Mouse (Mus musculus) left cerebral cortex, adult 2 months (tissue): Measurements from ENCODE around the gene Cd101. TPM values are rescaled to one million over a fixed set of nuclear protein-coding genes. Genes with fewer than 3 reads are reported as not detected.
A peak's percentile ranks its signal among the peaks of the same experiment; 100 is the strongest.

ENCODE experiments used
- DNase-seq, 2 experiments: peaks; one replicate each; pipeline ENCODE4 v3.0.0; 2021 to 2022; ENCODE audit warnings: low spot score in 2 of 2, mixed read lengths in 1 of 2; ENCODE audit errors: extremely low spot score in 1 of 2
- H3K27ac ChIP-seq: fragments of 200-600 bp; 2 replicates; pipeline ENCODE4 v1.8.1; 2022
- H3K4me3 ChIP-seq: fragments of 200-600 bp; 2 replicates; pipeline ENCODE4 v1.8.1; 2022
- CTCF ChIP-seq: fragments of 200-600 bp; IDR thresholded peaks from 2 replicates; pipeline ENCODE4 v1.8.1; 2022; ENCODE audit warnings: antibody characterized with exemption, mild to moderate bottlenecking, moderate library complexity
- intact Hi-C: fragments of 180-260 bp; cut with DNase I; formaldehyde crosslinking; loops from one replicate; pipeline ENCODE4 v1.15.1; 2025
- total RNA-seq, 2 experiments: library from RNA; stranded (reverse); gene quantifications; 2 replicates each; pipeline ENCODE4 v1.2.3; 2021

Gene Cd101
- total RNA-seq, 2 experiments from 2014 or later: 0.59 to 0.72 TPM

GRCm38 (mm10) chr3:101013005-101013404 lies 16.4 kb downstream of the Cd101 start:
- intact Hi-C loops: no loop called here
- Histone ChIP-seq H3K4me3 (no peak overlapping the region), H3K27ac (no peak overlapping the region)
- TF ChIP-seq CTCF: no peak
- no peak for DNase-seq

- no peak for TF ChIP-seq CTCF
- H3K27ac ChIP-seq: no peak overlapping the region
- intact Hi-C loops: no loop called here
- no peak for DNase-seq
- no peak overlapping the region for H3K4me3 ChIP-seq
Measured at GRCm38 (mm10) chr3:101012597-101012996, 16.8 kb downstream of the Cd101 start.

- H3K27ac ChIP-seq: no peak overlapping the region
- DNase-seq: no peak
- H3K4me3 ChIP-seq: no peak overlapping the region
- TF ChIP-seq CTCF: no peak
- intact Hi-C loops: no loop called here
Measured at GRCm38 (mm10) chr3:101012131-101012571, 17.2 kb downstream of the Cd101 start.

GRCm38 (mm10) chr3:101011203-101011600 lies 18.2 kb downstream of the Cd101 start:
- Histone ChIP-seq H3K4me3 (no peak overlapping the region), H3K27ac (no peak overlapping the region)
- TF ChIP-seq CTCF: no peak
- DNase-seq: no peak
- intact Hi-C loops: no loop called here

- intact Hi-C loops: no loop called here
- no peak for TF ChIP-seq CTCF
- H3K27ac ChIP-seq: no peak overlapping the region
- no peak overlapping the region for H3K4me3 ChIP-seq
- DNase-seq: no peak
Measured at GRCm38 (mm10) chr3:101010589-101011202, 18.7 kb downstream of the Cd101 start.

GRCm38 (mm10) chr3:101007112-101007782 lies 22.1 kb downstream of the Cd101 start:
- Histone ChIP-seq H3K27ac (no peak overlapping the region), H3K4me3 (no peak overlapping the region)
- no peak for DNase-seq
- no peak for TF ChIP-seq CTCF
- intact Hi-C loops: no loop called here

GRCm38 (mm10) chr3:101005392-101005791 lies 24.0 kb downstream of the Cd101 start:
- intact Hi-C loops: no loop called here
- DNase-seq: no peak
- H3K4me3 ChIP-seq: no peak overlapping the region
- no peak for TF ChIP-seq CTCF
- H3K27ac ChIP-seq: no peak overlapping the region

GRCm38 (mm10) chr3:101003575-101004356 lies 25.6 kb downstream of the Cd101 start:
- no peak for TF ChIP-seq CTCF

GRCm38 (mm10) chr3:100999732-101000131 lies 29.6 kb downstream of the Cd101 start:
- H3K27ac ChIP-seq: no peak overlapping the region
- no peak for TF ChIP-seq CTCF
- DNase-seq: no peak
- H3K4me3 ChIP-seq: no peak overlapping the region
- intact Hi-C loops: no loop called here

More at GRCm38 (mm10) chr3:101003575-101004356, 25.6 kb downstream of the Cd101 start:
- H3K27ac ChIP-seq: no peak overlapping the region
- H3K4me3 ChIP-seq: no peak overlapping the region
- DNase-seq: no peak
- intact Hi-C loops: no loop called here

GRCm38 (mm10) chr3:100998904-100999340 lies 30.4 kb downstream of the Cd101 start:
- peak; percentile 55 to 66 for DNase-seq
- no peak overlapping the region for H3K4me3 ChIP-seq
- peak; percentile 77 for TF ChIP-seq CTCF
- intact Hi-C loops: no loop called here
- no peak overlapping the region for H3K27ac ChIP-seq

- DNase-seq: peak in 1 of 2 experiments; percentile 28
- intact Hi-C loops: no loop called here
- Histone ChIP-seq H3K27ac (no peak overlapping the region), H3K4me3 (no peak overlapping the region)
- no peak for TF ChIP-seq CTCF
Measured at GRCm38 (mm10) chr3:100997785-100998570, 31.4 kb downstream of the Cd101 start.
